Mouse (Mus musculus) C2C12 (cell line): Measurements from ENCODE around the gene Slc25a14. TPM values are rescaled to one million over a fixed set of nuclear protein-coding genes. Genes with fewer than 3 reads are reported as not detected.
A peak's percentile ranks its signal among the peaks of the same experiment; 100 is the strongest.

Experiments used
- H3K27me3 ChIP-seq: one replicate; pipeline ENCODE4 v1.6.1; 2011; ENCODE audit not compliant: control insufficient read depth, insufficient read depth, insufficient read length
- H3K36me3 ChIP-seq: one replicate; pipeline ENCODE4 v1.6.1; 2011; ENCODE audit not compliant: control insufficient read depth, insufficient read depth
- H3K4me3 ChIP-seq: one replicate; pipeline ENCODE4 v1.5.1; 2011; ENCODE audit warnings: mild to moderate bottlenecking, control low read depth; ENCODE audit not compliant: poor library complexity, insufficient read depth, severe bottlenecking
- H3K79me2 ChIP-seq: one replicate; pipeline ENCODE4 v1.6.1; 2011; ENCODE audit not compliant: control insufficient read depth, insufficient read depth
- H3K79me3 ChIP-seq: one replicate; pipeline ENCODE4 v1.6.1; 2011; ENCODE audit warnings: low read depth, control low read depth
- H3ac ChIP-seq: one replicate; pipeline ENCODE3; 2011; ENCODE audit warnings: low read depth; ENCODE audit not compliant: control insufficient read depth, insufficient read length
- CEBPB ChIP-seq: IDR thresholded peaks from one replicate; pipeline ENCODE4 v1.6.1; 2011; ENCODE audit warnings: low read depth, mild to moderate bottlenecking, control low read depth, moderate library complexity
- CTCF ChIP-seq: IDR thresholded peaks from one replicate; pipeline ENCODE4 v1.5.1; 2011; ENCODE audit not compliant: control insufficient read depth, insufficient read depth, insufficient read length
- FOSL1 ChIP-seq: IDR thresholded peaks from one replicate; pipeline ENCODE4 v1.8.0; 2011; ENCODE audit warnings: mild to moderate bottlenecking, low read length; ENCODE audit not compliant: poor library complexity, insufficient read depth, severe bottlenecking
- MAX ChIP-seq: IDR thresholded peaks from one replicate; pipeline ENCODE4 v1.6.1; 2011; ENCODE audit warnings: mild to moderate bottlenecking, control low read depth
- MYOD1 ChIP-seq: IDR thresholded peaks from one replicate; pipeline ENCODE4 v1.6.1; 2011; ENCODE audit warnings: low read depth; ENCODE audit not compliant: control insufficient read depth, insufficient read length
- MYOG ChIP-seq: IDR thresholded peaks from one replicate; pipeline ENCODE4 v1.6.1; 2011; ENCODE audit not compliant: control insufficient read depth, insufficient read length; ENCODE audit errors: extremely low read depth
- USF1 ChIP-seq: IDR thresholded peaks from one replicate; pipeline ENCODE4 v1.6.1; 2011; ENCODE audit warnings: low read depth, mild to moderate bottlenecking, control low read depth, moderate library complexity
- polyA plus RNA-seq: library from polyadenylated mRNA; unstranded; fragments of >200 nt; fragmentation: generic; extraction: Trizol; gene quantifications from one replicate; pipeline ENCODE4 v1.2.1, GENCODE M21; 2012; ENCODE audit warnings: missing spikeins

The Slc25a14 gene
- polyA plus RNA-seq, 1 experiment: 7.9 TPM

DNA sequence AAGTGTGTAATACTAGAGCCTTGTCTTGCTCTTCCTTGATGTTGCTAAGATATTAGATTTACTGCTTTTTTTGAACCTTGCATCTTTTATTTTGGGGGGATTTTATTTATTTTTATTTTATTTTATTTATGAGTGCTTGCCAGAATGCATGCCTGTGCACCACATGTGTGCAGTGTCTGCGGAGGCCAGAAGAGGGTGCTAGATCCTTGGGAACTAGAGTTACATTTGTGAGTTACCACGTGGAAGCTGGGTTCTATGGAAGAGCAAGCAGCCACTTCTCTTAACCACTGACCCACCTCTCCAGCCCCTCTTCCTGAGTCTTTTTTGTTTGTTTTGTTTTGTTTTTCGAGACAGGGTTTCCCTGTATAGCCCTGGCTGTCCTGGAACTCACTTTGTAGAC is 46.4 kb downstream of the Slc25a14 start:
- Histone ChIP-seq H3ac (no peak overlapping the region), H3K27me3 (no peaks in the 10 kb centered on the region), H3K79me2 (no peaks in the 10 kb centered on the region), H3K36me3 (no peaks in the 10 kb centered on the region), H3K79me3 (no peaks in the 10 kb centered on the region), H3K4me3 (no peak overlapping the region)
- TF ChIP-seq MAX: no peak
- no peak for TF ChIP-seq MYOG
- TF ChIP-seq FOSL1: no peak
- TF ChIP-seq USF1: no peak
- no peak for TF ChIP-seq MYOD1
- no peak for TF ChIP-seq CEBPB
- TF ChIP-seq CTCF: no peak

GRCm38 (mm10) chrX:48671714-48672113 is 48.5 kb downstream of the Slc25a14 start:
- no peaks in the 10 kb centered on the region for H3K79me2 ChIP-seq
- H3K36me3 ChIP-seq: no peaks in the 10 kb centered on the region
- H3ac ChIP-seq: no peak overlapping the region
- H3K27me3 ChIP-seq: no peaks in the 10 kb centered on the region
- H3K4me3 ChIP-seq: no peak overlapping the region
- H3K79me3 ChIP-seq: no peaks in the 10 kb centered on the region
- TF ChIP-seq CEBPB (no peak), MYOG (no peak), MYOD1 (no peak), USF1 (no peak)

GRCm38 (mm10) chrX:48674171-48674570 is 51.0 kb downstream of the Slc25a14 start, which contains the start of gene Gpr119:
Gpr119 (minus strand) TSS chrX:48674478.
- no peaks in the 10 kb centered on the region for H3K79me3 ChIP-seq
- H3ac ChIP-seq: no peak within 1 kb of the TSS
- no peak within 1 kb of the TSS for H3K4me3 ChIP-seq
- H3K36me3 ChIP-seq: no peaks in the 10 kb centered on the region
- H3K27me3 ChIP-seq: no peaks in the 10 kb centered on the region
- no peaks in the 10 kb centered on the region for H3K79me2 ChIP-seq
- TF ChIP-seq CTCF: no peak
- TF ChIP-seq USF1: no peak
- TF ChIP-seq MYOG: no peak
- no peak for TF ChIP-seq MAX

GRCm38 (mm10) chrX:48683451-48683850 is 60.2 kb downstream of the Slc25a14 start:
- no peaks in the 10 kb centered on the region for H3K36me3 ChIP-seq
- no peak for TF ChIP-seq FOSL1
- TF ChIP-seq MAX: no peak
- no peak for TF ChIP-seq USF1
- no peak for TF ChIP-seq MYOG
- TF ChIP-seq CTCF: no peak
- TF ChIP-seq MYOD1: no peak
- TF ChIP-seq CEBPB: peak; percentile 55
- H3K27me3 ChIP-seq: no peaks in the 10 kb centered on the region
- H3K79me3 ChIP-seq: no peaks in the 10 kb centered on the region
- no peaks in the 10 kb centered on the region for H3K79me2 ChIP-seq
- no peak overlapping the region for H3ac ChIP-seq
- no peak overlapping the region for H3K4me3 ChIP-seq

GRCm38 (mm10) chrX:48683857-48684256 is 60.6 kb downstream of the Slc25a14 start:
- Histone ChIP-seq H3K4me3 (no peak overlapping the region), H3K27me3 (no peaks in the 10 kb centered on the region), H3ac (no peak overlapping the region), H3K36me3 (no peaks in the 10 kb centered on the region), H3K79me3 (no peaks in the 10 kb centered on the region), H3K79me2 (no peaks in the 10 kb centered on the region)
- no peak for TF ChIP-seq CTCF
- no peak for TF ChIP-seq CEBPB
- TF ChIP-seq MYOG: no peak
- TF ChIP-seq MAX: no peak
- TF ChIP-seq MYOD1: no peak
- TF ChIP-seq USF1: no peak
- no peak for TF ChIP-seq FOSL1

GRCm38 (mm10) chrX:48694460-48694859 is 71.2 kb downstream of the Slc25a14 start:
- TF ChIP-seq CEBPB (no peak), CTCF (no peak), FOSL1 (no peak), MYOG (no peak), MYOD1 (no peak), MAX (no peak), USF1 (no peak)
- H3K27me3 ChIP-seq: no peaks in the 10 kb centered on the region

More at GRCm38 (mm10) chrX:48694460-48694859, 71.2 kb downstream of the Slc25a14 start:
- H3K79me2 ChIP-seq: peaks cover 23% of the 10 kb centered on the region
- H3K36me3 ChIP-seq: peaks cover 7% of the 10 kb centered on the region
- no peak overlapping the region for H3ac ChIP-seq
- H3K79me3 ChIP-seq: peaks cover 7% of the 10 kb centered on the region
- H3K4me3 ChIP-seq: no peak overlapping the region
